Mouse (Mus musculus) left cerebral cortex, adult 11 months (tissue): Measurements from ENCODE around the gene Tdo2.

Source experiments
- DNase-seq: peaks from one replicate; pipeline ENCODE4 v3.0.0; 2022; ENCODE audit warnings: low spot score

The Tdo2 gene

GRCm38 (mm10) chr3:81976102-81976501, at the start of gene Tdo2:
Tdo2 (minus strand) TSS chr3:81976202.
- DNase-seq, result no peak

GRCm38 (mm10) chr3:82023065-82023464, 47.1 kb upstream of the Tdo2 start:
- no peak for DNase-seq

- DNase-seq, result no peak
These were observed 46.5 kb upstream of the Tdo2 start for GRCm38 (mm10) chr3:82022421-82022920.

- no peak for DNase-seq
These were observed 38.2 kb upstream of the Tdo2 start for GRCm38 (mm10) chr3:82014148-82014703.

- no peak for DNase-seq
These were observed 31.0 kb upstream of the Tdo2 start for GRCm38 (mm10) chr3:82007002-82007401.

GRCm38 (mm10) chr3:81995988-81996387, 20.0 kb upstream of the Tdo2 start:
- peak; percentile 27 for DNase-seq

GRCm38 (mm10) chr3:81995371-81995770, 19.4 kb upstream of the Tdo2 start:
- no peak for DNase-seq

GRCm38 (mm10) chr3:81990531-81990930, 14.5 kb upstream of the Tdo2 start:
- DNase-seq, result no peak

- no peak for DNase-seq
These were observed 13.7 kb upstream of the Tdo2 start for GRCm38 (mm10) chr3:81989692-81990141.

- DNase-seq, result no peak
These were observed 11.6 kb upstream of the Tdo2 start for GRCm38 (mm10) chr3:81987628-81988027.

- no peak for DNase-seq
These were observed 10.1 kb upstream of the Tdo2 start for GRCm38 (mm10) chr3:81986103-81986502.

GRCm38 (mm10) chr3:81985100-81985499, 9.1 kb upstream of the Tdo2 start:
- DNase-seq, result no peak

- no peak for DNase-seq
These were observed 7.3 kb upstream of the Tdo2 start for GRCm38 (mm10) chr3:81983120-81983895.

- DNase-seq, result no peak
These were observed 6.0 kb upstream of the Tdo2 start, which contains the start of gene Asic5 for GRCm38 (mm10) chr3:81981990-81982389. Asic5 (plus strand) TSS chr3:81982290.

GRCm38 (mm10) chr3:81981576-81981975, 5.6 kb upstream of the Tdo2 start:
- DNase-seq, result no peak

- no peak for DNase-seq
These were observed 395 bp downstream of the Tdo2 start for GRCm38 (mm10) chr3:81975607-81976006.

- no peak for DNase-seq
These were observed 11.4 kb downstream of the Tdo2 start for GRCm38 (mm10) chr3:81964596-81964995.

GRCm38 (mm10) chr3:81963768-81964167, 12.2 kb downstream of the Tdo2 start:
- no peak for DNase-seq

GRCm38 (mm10) chr3:81961336-81961735, 14.7 kb downstream of the Tdo2 start:
- DNase-seq, result no peak

GRCm38 (mm10) chr3:81957484-81957883, 18.5 kb downstream of the Tdo2 start:
- DNase-seq, result no peak

GRCm38 (mm10) chr3:81951785-81952184, 24.2 kb downstream of the Tdo2 start:
- no peak for DNase-seq

- no peak for DNase-seq
These were observed 27.0 kb downstream of the Tdo2 start for GRCm38 (mm10) chr3:81949048-81949447.

GRCm38 (mm10) chr3:81944851-81945393, 31.1 kb downstream of the Tdo2 start:
- no peak for DNase-seq
